Mouse (Mus musculus): Measurements from ENCODE around the gene Cadm1. TPM values are rescaled to one million over a fixed set of nuclear protein-coding genes. Genes with fewer than 3 reads are reported as not detected.

The Cadm1 gene
- total RNA-seq (2023): 1.1 TPM

DNA sequence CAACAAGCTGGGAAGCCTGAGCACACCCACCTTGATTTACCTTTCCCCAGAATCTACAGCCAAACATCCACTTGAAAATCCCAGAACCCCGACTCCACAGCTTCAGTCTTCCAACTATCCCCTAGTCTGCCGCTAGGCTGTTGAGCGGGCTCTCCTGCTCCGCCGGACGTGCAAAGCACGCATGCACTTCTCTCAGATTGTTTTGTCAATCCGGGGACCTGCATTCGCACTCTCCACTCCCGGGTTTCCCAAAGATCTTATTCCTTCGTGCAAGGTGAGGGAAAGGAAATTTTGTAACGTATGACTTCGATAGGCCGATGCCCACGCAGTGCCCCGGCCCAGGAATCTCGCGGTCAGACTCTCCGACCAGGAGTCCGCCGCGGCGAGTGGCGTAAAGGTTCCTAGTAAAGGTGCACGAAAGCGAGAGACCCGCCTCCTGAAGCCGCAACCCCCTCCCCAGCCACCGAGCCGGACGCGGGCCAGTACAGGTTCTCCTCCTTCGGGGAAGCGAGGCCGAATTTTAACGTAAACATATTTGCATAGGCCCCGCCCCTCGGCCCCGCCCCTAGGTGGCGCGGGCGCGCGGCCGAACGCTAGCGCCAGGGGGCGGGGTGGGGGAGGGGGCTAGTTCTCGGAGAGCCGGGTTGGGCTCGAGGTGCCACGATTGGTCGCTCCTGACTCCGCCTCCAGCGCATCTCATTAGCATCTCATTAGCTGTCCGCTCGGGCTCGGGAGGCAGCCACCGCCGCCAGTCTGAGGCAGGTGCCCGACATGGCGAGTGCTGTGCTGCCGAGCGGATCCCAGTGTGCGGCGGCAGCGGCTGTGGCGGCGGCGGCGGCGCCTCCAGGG is at the start of gene Cadm1:
Gene Cadm1 (plus strand): TSS at position 572 of the 849 bp plus-strand sequence.

